Mouse (Mus musculus): ENCODE data around the gene Uevld. TPM values are rescaled to one million over a fixed set of nuclear protein-coding genes. Genes with fewer than 3 reads are reported as not detected.

Uevld gene
- polyA plus RNA-seq (2016; fragmentation: Nextera tagmentation; extraction: Ambion mirVana) = 13.5 and 14.3 TPM in 2 replicates

DNA sequence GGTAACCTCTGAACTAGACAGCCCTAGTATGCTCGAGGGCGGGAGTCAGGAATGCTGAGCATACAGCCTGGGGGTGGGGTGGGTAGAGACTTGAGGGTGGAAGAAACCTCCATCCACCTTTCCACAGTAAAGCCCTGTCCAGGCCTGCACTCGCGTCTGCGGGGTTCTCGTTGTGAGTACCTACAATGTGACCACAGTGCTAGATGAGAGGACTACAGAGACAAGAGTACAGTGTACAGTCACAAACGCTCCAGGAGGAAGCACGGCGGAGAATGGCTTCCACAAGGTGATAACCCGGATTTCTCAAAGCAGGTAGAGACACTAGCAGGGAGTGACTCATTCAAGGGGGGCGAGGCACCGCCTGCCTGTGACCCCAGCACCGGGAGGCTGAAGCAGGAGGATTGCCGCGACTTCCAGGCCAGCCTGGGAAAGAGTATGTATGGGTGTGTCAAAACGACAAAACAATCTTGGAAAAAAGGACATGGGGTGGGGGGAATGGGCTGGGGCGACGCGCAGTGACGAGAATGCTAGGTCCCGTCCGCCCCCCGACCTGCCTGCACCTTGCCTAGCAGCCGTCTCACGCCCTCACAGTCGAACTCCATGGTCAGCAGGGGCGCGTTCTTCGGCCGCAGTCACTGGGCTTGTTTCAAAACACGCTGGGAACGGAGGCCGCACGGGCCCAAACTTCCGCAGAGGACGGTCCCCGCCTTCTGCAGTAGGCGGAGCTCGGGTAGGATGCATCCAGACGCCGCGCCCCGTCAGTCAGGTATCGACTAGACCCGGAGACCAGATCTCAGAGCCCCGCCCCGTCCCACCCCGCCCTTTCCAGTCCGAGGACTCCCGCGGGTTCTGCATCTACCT, at the start of gene Uevld:
Gene Uevld, minus strand, starts transcription at position 697 of the 861 bp plus-strand sequence.
- Histone ChIP-seq H3K36me3 (peaks cover 25% of the 10 kb centered on the region), H3K9me3 (replicated peaks) (no peaks in the 10 kb centered on the region), H3K27me3 (ENCODE audit: low read depth, poor library complexity, severe bottlenecking) (peaks cover 23% of the 10 kb centered on the region), H3K27ac (replicated peaks) (peak within 1 kb of the TSS; percentile 83), H3K4me3 (peak within 1 kb of the TSS; percentile 66), H3K4me1 (peaks cover 24% of the 10 kb centered on the region)
- 2% methylated on average over 51 of the region's 51 CpGs for WGBS
- DNase-seq (ENCODE audit: low spot score) = peak; percentile 94

DNA sequence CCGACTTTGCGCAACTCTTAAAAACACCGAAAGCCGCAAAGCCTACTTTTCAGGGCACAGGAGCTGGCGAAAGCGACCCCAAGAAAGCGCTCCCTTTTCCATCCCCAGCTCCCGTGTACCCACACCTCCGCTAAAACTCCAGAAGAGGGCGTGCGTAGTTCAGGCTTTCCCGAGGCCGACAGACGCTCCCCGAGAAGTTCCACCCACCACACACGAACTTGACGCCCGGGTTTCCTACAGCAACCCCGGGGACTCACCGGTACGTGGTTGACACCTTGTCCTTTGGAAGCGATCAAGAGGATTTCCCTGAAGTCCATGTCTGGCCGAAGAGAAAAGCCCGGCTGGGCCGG, 49.5 kb upstream of the Uevld start:
- Histone ChIP-seq H3K4me1 (peaks cover 43% of the 10 kb centered on the region), H3K9me3 (replicated peaks) (no peaks in the 10 kb centered on the region), H3K27ac (replicated peaks) (peak overlapping the region; percentile 88), H3K27me3 (ENCODE audit: low read depth, poor library complexity, severe bottlenecking) (no peaks in the 10 kb centered on the region), H3K4me3 (peak overlapping the region; percentile 77), H3K36me3 (no peaks in the 10 kb centered on the region)
- no peak for DNase-seq (ENCODE audit: low spot score)
- WGBS = 0% methylated on average over 25 of the region's 25 CpGs

- WGBS = 26% methylated on average over 21 of the region's 21 CpGs
- H3K4me3 ChIP-seq = peak overlapping the region; percentile 77
- H3K27me3 ChIP-seq (ENCODE audit: low read depth, poor library complexity, severe bottlenecking) = no peaks in the 10 kb centered on the region
- no peak for DNase-seq (ENCODE audit: low spot score)
- peaks cover 49% of the 10 kb centered on the region for H3K4me1 ChIP-seq
- peak overlapping the region; percentile 88 for H3K27ac ChIP-seq (replicated peaks)
- H3K9me3 ChIP-seq (replicated peaks) = no peaks in the 10 kb centered on the region
- H3K36me3 ChIP-seq = no peaks in the 10 kb centered on the region
Measured at GRCm38 (mm10) chr7:47007109-47007780, 48.9 kb upstream of the Uevld start.

- no peak for DNase-seq (ENCODE audit: low spot score)
- 34% methylated on average over 3 of the region's 3 CpGs for WGBS
- Histone ChIP-seq H3K36me3 (peaks cover 11% of the 10 kb centered on the region), H3K27ac (replicated peaks) (no peak overlapping the region), H3K27me3 (ENCODE audit: low read depth, poor library complexity, severe bottlenecking) (no peaks in the 10 kb centered on the region), H3K4me1 (peaks cover 46% of the 10 kb centered on the region), H3K9me3 (replicated peaks) (no peaks in the 10 kb centered on the region), H3K4me3 (no peak overlapping the region)
Measured at GRCm38 (mm10) chr7:47003411-47004115, 45.2 kb upstream of the Uevld start.

DNA sequence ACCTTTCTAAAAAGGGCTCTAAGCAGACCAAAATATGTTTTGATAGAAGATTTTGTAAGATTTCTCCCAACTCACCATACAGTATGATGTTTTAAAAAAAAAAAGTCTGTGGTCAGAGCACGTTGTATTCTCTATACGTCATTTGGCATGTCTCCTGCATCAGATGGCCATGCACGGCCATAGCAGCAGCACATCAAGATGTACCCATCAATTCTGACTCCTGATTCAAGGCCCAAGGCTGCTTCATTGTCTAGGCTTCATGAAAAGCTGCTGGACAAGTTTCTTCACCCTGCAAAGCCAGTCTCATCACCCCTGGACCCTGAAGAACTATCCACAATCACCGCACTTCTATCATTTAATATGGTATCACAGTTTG, 43.6 kb upstream of the Uevld start:
- no peaks in the 10 kb centered on the region for H3K27me3 ChIP-seq (ENCODE audit: low read depth, poor library complexity, severe bottlenecking)
- H3K4me3 ChIP-seq = no peak overlapping the region
- no peak for DNase-seq (ENCODE audit: low spot score)
- peaks cover 27% of the 10 kb centered on the region for H3K36me3 ChIP-seq
- 50% methylated on average over 4 of the region's 4 CpGs for WGBS
- peaks cover 40% of the 10 kb centered on the region for H3K4me1 ChIP-seq
- H3K27ac ChIP-seq (replicated peaks) = no peak overlapping the region
- no peaks in the 10 kb centered on the region for H3K9me3 ChIP-seq (replicated peaks)

DNA sequence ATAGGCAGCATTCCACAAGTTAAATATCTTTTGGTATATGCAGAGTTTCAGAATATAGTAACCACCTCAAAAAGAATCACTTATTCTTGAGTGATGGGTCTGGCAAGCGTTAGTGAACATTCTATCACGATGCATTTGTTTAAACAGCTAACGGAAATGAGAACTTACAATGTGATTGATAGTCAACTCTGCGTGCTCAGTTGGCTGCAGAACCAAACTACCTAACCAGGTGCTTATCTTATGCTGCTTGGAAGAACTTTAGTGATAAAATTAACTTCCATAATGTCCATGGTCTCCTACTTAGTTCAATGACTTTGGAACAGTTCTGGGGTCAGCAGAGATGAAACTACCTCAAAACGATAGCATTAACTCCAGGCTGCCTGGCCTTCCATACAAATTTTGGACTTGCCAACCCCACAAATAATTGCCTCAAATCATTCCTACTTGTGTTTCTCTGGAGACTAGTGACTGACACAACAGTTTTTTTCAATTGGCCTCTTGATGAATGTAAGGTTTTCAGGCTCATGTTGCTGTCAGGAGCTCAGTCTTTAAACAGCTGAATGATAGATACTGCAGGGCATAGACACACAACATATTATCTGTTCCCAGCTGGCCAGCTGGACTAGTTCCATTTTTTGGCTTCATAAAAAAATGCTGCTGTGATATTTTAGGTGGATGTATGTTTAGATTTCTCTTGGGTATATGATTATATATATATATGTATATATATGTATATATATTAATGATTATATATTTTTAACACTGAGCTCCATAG, 43.0 kb upstream of the Uevld start:
- Histone ChIP-seq H3K27ac (replicated peaks) (no peak overlapping the region), H3K9me3 (replicated peaks) (no peaks in the 10 kb centered on the region), H3K4me3 (no peak overlapping the region), H3K36me3 (peaks cover 33% of the 10 kb centered on the region), H3K27me3 (ENCODE audit: low read depth, poor library complexity, severe bottlenecking) (no peaks in the 10 kb centered on the region), H3K4me1 (peaks cover 34% of the 10 kb centered on the region)
- 93% methylated on average over 5 of the region's 5 CpGs for WGBS
- no peak for DNase-seq (ENCODE audit: low spot score)

DNA sequence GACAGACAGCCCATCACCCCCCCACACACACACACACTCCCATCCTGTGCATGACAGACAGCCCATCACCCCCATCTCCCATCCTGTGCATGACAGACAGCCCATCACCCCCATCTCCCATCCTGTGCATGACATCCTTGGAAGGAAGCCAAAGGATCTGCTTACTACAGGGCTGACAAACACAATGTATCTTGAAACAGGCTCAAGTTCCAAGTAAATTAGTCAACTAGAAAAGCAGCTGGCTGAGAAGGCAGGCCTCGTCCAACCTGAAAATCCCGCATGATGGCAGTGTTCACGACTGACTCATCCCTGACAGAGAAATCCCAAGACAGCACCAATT, 42.3 kb upstream of the Uevld start:
- Histone ChIP-seq H3K4me3 (no peak overlapping the region), H3K9me3 (replicated peaks) (no peaks in the 10 kb centered on the region), H3K27ac (replicated peaks) (no peak overlapping the region), H3K36me3 (peaks cover 39% of the 10 kb centered on the region), H3K4me1 (peaks cover 30% of the 10 kb centered on the region), H3K27me3 (ENCODE audit: low read depth, poor library complexity, severe bottlenecking) (no peaks in the 10 kb centered on the region)
- 72% methylated on average over 3 of the region's 3 CpGs for whole genome bisulfite sequencing
- DNase-seq (ENCODE audit: low spot score) = no peak

DNA sequence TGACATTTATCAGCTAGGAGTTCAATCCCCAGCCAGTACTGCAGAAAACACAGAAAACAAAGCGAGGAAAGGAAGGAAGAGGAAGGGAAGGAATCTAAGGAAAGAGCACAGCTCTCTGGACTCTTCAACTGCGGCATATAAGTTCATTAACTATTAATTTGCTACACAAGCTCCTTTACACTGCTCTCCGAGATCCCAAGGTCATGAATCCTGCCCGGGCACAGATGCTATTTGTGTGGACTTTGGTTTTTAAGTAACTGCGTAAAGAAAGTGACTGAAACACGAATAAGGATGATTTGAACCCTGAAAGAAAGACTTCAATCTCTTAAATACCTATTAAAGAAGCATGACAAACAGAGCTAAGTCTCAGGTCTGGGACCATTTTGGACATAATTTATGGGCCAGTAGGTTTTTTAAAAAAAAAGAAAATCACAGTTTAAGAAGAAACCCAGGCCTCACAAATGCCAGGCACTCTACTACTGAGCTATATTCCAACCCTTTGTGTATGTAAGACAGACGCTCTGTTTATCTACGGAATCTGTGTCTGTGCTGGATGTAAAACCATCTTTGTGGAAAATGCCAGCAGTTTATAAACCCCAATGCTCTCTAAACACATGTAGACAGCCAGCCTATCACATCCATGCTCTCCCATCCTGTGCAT, 41.8 kb upstream of the Uevld start:
- 87% methylated on average over 8 of the region's 8 CpGs for WGBS
- no peaks in the 10 kb centered on the region for H3K27me3 ChIP-seq (ENCODE audit: low read depth, poor library complexity, severe bottlenecking)
- H3K27ac ChIP-seq (replicated peaks) = no peak overlapping the region
- no peak for DNase-seq (ENCODE audit: low spot score)
- no peaks in the 10 kb centered on the region for H3K9me3 ChIP-seq (replicated peaks)
- H3K4me3 ChIP-seq = no peak overlapping the region
- H3K4me1 ChIP-seq = peaks cover 25% of the 10 kb centered on the region
- H3K36me3 ChIP-seq = peaks cover 44% of the 10 kb centered on the region

- WGBS = 91% methylated on average over 2 of the region's 2 CpGs
- Histone ChIP-seq H3K4me1 (peaks cover 25% of the 10 kb centered on the region), H3K9me3 (replicated peaks) (no peaks in the 10 kb centered on the region), H3K27ac (replicated peaks) (no peak overlapping the region), H3K4me3 (no peak overlapping the region), H3K36me3 (peaks cover 56% of the 10 kb centered on the region), H3K27me3 (ENCODE audit: low read depth, poor library complexity, severe bottlenecking) (no peaks in the 10 kb centered on the region)
- no peak for DNase-seq (ENCODE audit: low spot score)
Measured at GRCm38 (mm10) chr7:46998942-46999341, 40.6 kb upstream of the Uevld start.

DNA sequence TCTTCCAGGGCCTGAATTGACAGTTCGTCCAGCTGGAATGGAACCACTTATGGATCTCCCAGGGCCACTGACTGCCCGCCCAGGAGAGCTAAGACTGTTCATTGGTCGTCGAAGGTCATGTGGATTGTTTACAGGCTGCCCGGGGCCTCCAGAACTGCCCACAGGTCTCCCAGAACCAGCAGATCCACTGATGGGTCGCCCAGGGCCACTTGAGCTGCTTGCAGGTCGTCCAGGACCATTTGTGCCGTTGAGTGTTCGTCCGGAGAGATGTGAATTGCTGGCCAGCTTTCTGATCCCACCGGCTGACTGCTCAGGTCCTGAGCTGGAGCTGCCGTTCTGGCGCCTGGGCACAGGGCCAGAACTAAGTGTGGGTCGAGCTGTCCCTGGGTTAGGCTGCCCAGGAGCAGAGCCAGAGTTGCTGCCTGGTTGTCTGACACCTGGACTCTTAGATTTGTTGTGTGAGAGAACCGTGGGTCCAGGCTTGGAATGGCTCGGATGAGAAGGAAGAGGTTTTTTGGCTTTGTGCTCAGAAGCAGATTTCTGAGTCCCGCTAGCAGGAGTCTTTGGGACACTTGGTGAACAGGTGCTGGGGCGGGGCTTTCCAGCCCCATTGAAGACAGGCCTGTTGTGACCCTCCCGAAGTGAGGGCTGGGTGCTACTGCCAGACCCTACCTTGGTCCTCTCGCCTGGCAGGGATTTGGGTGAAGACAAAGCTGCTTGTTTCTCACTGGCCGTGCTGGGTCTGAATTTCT, 39.5 kb upstream of the Uevld start:
- Histone ChIP-seq H3K9me3 (replicated peaks) (no peaks in the 10 kb centered on the region), H3K4me3 (no peak overlapping the region), H3K27me3 (ENCODE audit: low read depth, poor library complexity, severe bottlenecking) (no peaks in the 10 kb centered on the region), H3K4me1 (peaks cover 15% of the 10 kb centered on the region), H3K27ac (replicated peaks) (no peak overlapping the region), H3K36me3 (peaks cover 67% of the 10 kb centered on the region)
- WGBS = 91% methylated on average over 21 of the region's 21 CpGs
- DNase-seq (ENCODE audit: low spot score) = no peak

- peaks cover 75% of the 10 kb centered on the region for H3K36me3 ChIP-seq
- no peak overlapping the region for H3K27ac ChIP-seq (replicated peaks)
- no peaks in the 10 kb centered on the region for H3K9me3 ChIP-seq (replicated peaks)
- no peak for DNase-seq (ENCODE audit: low spot score)
- 92% methylated on average over 4 of the region's 4 CpGs for WGBS
- H3K4me1 ChIP-seq = peaks cover 7% of the 10 kb centered on the region
- no peak overlapping the region for H3K4me3 ChIP-seq
- no peaks in the 10 kb centered on the region for H3K27me3 ChIP-seq (ENCODE audit: low read depth, poor library complexity, severe bottlenecking)
Measured at GRCm38 (mm10) chr7:46997008-46997407, 38.7 kb upstream of the Uevld start.
